Mouse (Mus musculus): Measurements from ENCODE around the gene Gm5796. TPM values are rescaled to one million over a fixed set of nuclear protein-coding genes. Genes with fewer than 3 reads are reported as not detected.
"Not testable (repeated sequence)": the region's sequence is repeated elsewhere in the genome, so short reads cannot be mapped to it uniquely, and the experiment has no call there.

Gm5796 gene
- polyA plus RNA-seq (2016; fragmentation: Nextera tagmentation; extraction: Ambion mirVana) = 0.50 and 0.81 TPM in 2 replicates

- not testable (repeated sequence) for H3K4me3 ChIP-seq; H3K9ac ChIP-seq; H3K27me3 ChIP-seq; H3K4me1 ChIP-seq; ATAC-seq (ENCODE audit: insufficient number of reproducible peaks, insufficient read depth, low FRiP score, low TSS enrichment); H3K9me3 ChIP-seq; H3K27ac ChIP-seq; H3K4me2 ChIP-seq (replicated peaks); H3K36me3 ChIP-seq
- 78% methylated on average over 1 of the region's 3 CpGs for WGBS
Observed at GRCm38 (mm10) chr14:4023641-4024040, at the start of gene Gm5796. Gm5796 (plus strand) TSS chr14:4023941.

- H3K4me3 ChIP-seq; H3K36me3 ChIP-seq; ATAC-seq (ENCODE audit: insufficient number of reproducible peaks, insufficient read depth, low FRiP score, low TSS enrichment); H3K27me3 ChIP-seq; H3K27ac ChIP-seq; H3K4me2 ChIP-seq (replicated peaks); H3K4me1 ChIP-seq; H3K9ac ChIP-seq; H3K9me3 ChIP-seq: not testable (repeated sequence)
- 75% methylated on average over 1 of the region's 3 CpGs for WGBS
Observed at GRCm38 (mm10) chr14:3998094-3998493, 25.6 kb upstream of the Gm5796 start, which contains the start of gene Gm3099. Gm3099 (plus strand) TSS chr14:3998394.

DNA sequence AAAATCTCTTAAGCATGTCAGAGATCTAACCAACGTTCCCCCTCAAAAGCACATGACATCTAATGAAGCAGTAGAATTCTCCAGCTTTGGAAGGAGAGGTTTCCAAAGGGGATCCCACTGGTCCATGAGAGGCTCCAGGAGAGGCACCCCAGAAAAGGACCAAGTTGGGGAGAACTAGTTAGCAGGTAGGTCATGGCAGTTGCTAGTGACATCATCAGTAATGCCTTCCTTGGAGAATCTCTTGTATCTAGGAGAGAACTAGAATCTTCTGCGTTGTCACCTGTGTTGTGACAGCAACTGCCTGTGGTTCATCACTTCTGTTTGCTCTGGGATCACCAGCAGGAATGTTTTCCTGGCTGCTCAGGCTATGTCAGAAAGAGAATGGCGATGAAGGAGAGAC is 60.1 kb downstream of the Gm5796 start, which contains the start of gene Gm3115:
TSS of gene Gm3115 (plus strand) at position 301 of the 400 bp plus-strand sequence.
- not testable (repeated sequence) for H3K4me1 ChIP-seq; H3K9ac ChIP-seq; H3K4me3 ChIP-seq; H3K9me3 ChIP-seq; H3K36me3 ChIP-seq; H3K27me3 ChIP-seq; ATAC-seq (ENCODE audit: insufficient number of reproducible peaks, insufficient read depth, low FRiP score, low TSS enrichment); H3K4me2 ChIP-seq (replicated peaks); H3K27ac ChIP-seq
- WGBS = 55% methylated on average over 3 of the region's 3 CpGs

Other genes starting within 250 kb of the Gm5796 start
- 0.28 and 0.52 TPM in 2 replicates for gene Gm3002, start 213.9 kb upstream of the Gm5796 start, polyA plus RNA-seq (2016; fragmentation: Nextera tagmentation; extraction: Ambion mirVana)
- gene Gm3033, start 177.7 kb upstream of the Gm5796 start, polyA plus RNA-seq (2016; fragmentation: Nextera tagmentation; extraction: Ambion mirVana) = not detected in 2 replicates
- gene Gm2916, start 139.8 kb upstream of the Gm5796 start, polyA plus RNA-seq (2016; fragmentation: Nextera tagmentation; extraction: Ambion mirVana) = 0.13 and 0.15 TPM in 2 replicates
- gene Gm3029, start 92.2 kb upstream of the Gm5796 start, polyA plus RNA-seq (2016; fragmentation: Nextera tagmentation; extraction: Ambion mirVana) = not detected in 2 replicates
- gene Gm3095, start 60.4 kb upstream of the Gm5796 start, polyA plus RNA-seq (2016; fragmentation: Nextera tagmentation; extraction: Ambion mirVana) = not detected in 2 replicates
- not detected in 2 replicates for gene Gm3099, start 25.5 kb upstream of the Gm5796 start, polyA plus RNA-seq (2016; fragmentation: Nextera tagmentation; extraction: Ambion mirVana)
- gene Gm3115, start 60.2 kb downstream of the Gm5796 start, polyA plus RNA-seq (2016; fragmentation: Nextera tagmentation; extraction: Ambion mirVana) = not detected in 2 replicates
- gene Gm8108, start 86.6 kb downstream of the Gm5796 start, polyA plus RNA-seq (2016; fragmentation: Nextera tagmentation; extraction: Ambion mirVana) = 1.1 TPM in 1 of 2 replicates, not detected in the other
- not detected in 2 replicates for gene Gm3127, start 141.1 kb downstream of the Gm5796 start, polyA plus RNA-seq (2016; fragmentation: Nextera tagmentation; extraction: Ambion mirVana)
- gene Gm2974, start 158.6 kb downstream of the Gm5796 start, polyA plus RNA-seq (2016; fragmentation: Nextera tagmentation; extraction: Ambion mirVana) = 1.0 and 1.2 TPM in 2 replicates
- gene Gm3138, start 225.7 kb downstream of the Gm5796 start, polyA plus RNA-seq (2016; fragmentation: Nextera tagmentation; extraction: Ambion mirVana) = not detected in 2 replicates

All from embryonic facial prominence, embryonic 12.5 days (tissue).